Comparison of ENCODE assay signal across 8 mouse cellular contexts in the genomic region with DNA sequence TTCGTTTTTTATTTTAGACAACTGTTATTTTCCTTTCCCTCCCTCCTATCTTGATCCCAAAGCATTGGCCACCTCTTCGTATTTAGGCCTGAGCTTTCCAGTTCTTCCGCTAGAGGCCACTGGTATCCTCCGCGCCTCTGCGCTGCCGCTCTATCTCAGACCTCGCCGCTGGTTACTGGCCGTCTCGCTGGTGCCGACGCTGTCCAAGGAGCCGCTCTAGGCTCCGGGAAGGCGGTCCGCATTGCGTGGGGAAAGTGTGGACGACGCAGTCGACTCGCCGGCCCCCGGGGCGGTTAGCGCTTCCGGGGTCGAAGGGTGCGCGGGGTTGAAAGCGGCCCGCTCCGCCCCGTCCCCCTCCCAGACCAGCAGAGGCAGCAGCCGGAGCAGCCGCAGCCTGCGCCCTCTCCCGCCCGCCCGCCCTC. TPM values are rescaled to one million over a fixed set of nuclear protein-coding genes. Genes with fewer than 3 reads are reported as not detected.
DNase-seq lines count a peak whose midpoint lies in the region; ATAC-seq and TF ChIP-seq lines count a peak whose summit lies in the region.

TSS of gene Pcbp2 (plus strand) at position 357 of the 422 bp plus-strand sequence.

- TF ChIP-seq CTCF in cortical plate, adult 2 months (IDR thresholded peaks at IDR 0.05; ENCODE audit: extremely low read depth, insufficient read depth, low read length): peak; percentile 72

- 0 out of 2 replicates have a peak, but pooled peaks have one; percentile 32 for TF ChIP-seq POLR2A in cortical plate, adult 2 months (IDR thresholded peaks at IDR 0.05; ENCODE audit: extremely low read depth, insufficient read depth, low read length)

- H3K36me3 ChIP-seq in megakaryocyte, embryonic 14.5 days (replicated peaks; ENCODE audit: low read length): peaks cover 66% of the 10 kb centered on the region

- H3K27ac ChIP-seq in cortical plate, adult 2 months (ENCODE audit: insufficient read depth, low read length): peak within 1 kb of the TSS; percentile 92

- no peaks in the 10 kb centered on the region for H3K9me3 ChIP-seq in megakaryocyte, embryonic 14.5 days

- peak; percentile 91 to 94 for DNase-seq in gastrocnemius, adult 8-10 months (ENCODE audit: low spot score in 2 of 2)
- peak; percentile 87 for DNase-seq in hindlimb bud, embryonic 11.5 days (ENCODE audit: extremely low spot score, low read depth, low spot score)
- peak; percentile 80 to 96 for DNase-seq in left cerebral cortex, adult 8-10 months (ENCODE audit: low spot score in 2 of 2)
- peak; percentile 98 for DNase-seq in right cerebral cortex, postnatal 10 days (ENCODE audit: low spot score in 2 of 2)
- peak; percentile 89 for DNase-seq in urinary bladder, postnatal 25 days (ENCODE audit: low spot score)

- peak within 1 kb of the TSS; percentile 82 for H3K4me3 ChIP-seq in cortical plate, adult 2 months (ENCODE audit: insufficient read depth, low read length)
- H3K4me3 ChIP-seq in megakaryocyte, embryonic 14.5 days (replicated peaks): peak within 1 kb of the TSS; percentile 95

- no peaks in the 10 kb centered on the region for H3K27me3 ChIP-seq in megakaryocyte, embryonic 14.5 days (replicated peaks)

- peaks cover 3% of the 10 kb centered on the region; the same call in 1 of the 2 replicates for H3K4me1 ChIP-seq in cortical plate, adult 2 months (ENCODE audit: control insufficient read depth, insufficient read depth, low read length)
- peaks cover 26% of the 10 kb centered on the region for H3K4me1 ChIP-seq in megakaryocyte, embryonic 14.5 days

- ATAC-seq in activated CD4-positive, CD25-positive, alpha-beta regulatory T cell, adult 4 months: peak; percentile 98

RNA-seq across cellular contexts. Expression of gene Pcbp2, which starts in this region (rescaled TPM):
- polyA plus RNA-seq in activated CD4-positive, CD25-positive, alpha-beta regulatory T cell, adult 4 months (2017; shearing (Covaris generic)): 100 to 1,000 TPM; 208 to 220 TPM
- polyA plus RNA-seq in cortical plate, adult 2 months (2012; rRNA removed): 415 and 432 TPM in 2 replicates
- 100 to 1,000 TPM; 379 to 451 (median 385) TPM for total RNA-seq in gastrocnemius, adult 8-10 months (2022)
- 100 to 1,000 TPM; 481 to 511 (median 488) TPM for total RNA-seq in left cerebral cortex, adult 8-10 months (2022)
- polyA plus RNA-seq in megakaryocyte, embryonic 14.5 days (2012; ENCODE audit: insufficient read depth, low replicate concordance): 254 and 404 TPM in 2 replicates

Comparison
In these comparisons a context has a peak if more than half of its experiments do, and no peak if none do; other contexts are left out.
1. Peak in every context shown above with its lines: DNase-seq, ATAC-seq, H3K4me3 ChIP-seq and H3K27ac ChIP-seq.